Mouse (Mus musculus) kidney, postnatal 14 days (tissue): ENCODE measurements around the gene Zfp942.

Experiments used
- DNase-seq: peaks from one replicate; pipeline ENCODE4 v3.0.0; 2022; ENCODE audit warnings: mixed read lengths

Gene Zfp942

DNA sequence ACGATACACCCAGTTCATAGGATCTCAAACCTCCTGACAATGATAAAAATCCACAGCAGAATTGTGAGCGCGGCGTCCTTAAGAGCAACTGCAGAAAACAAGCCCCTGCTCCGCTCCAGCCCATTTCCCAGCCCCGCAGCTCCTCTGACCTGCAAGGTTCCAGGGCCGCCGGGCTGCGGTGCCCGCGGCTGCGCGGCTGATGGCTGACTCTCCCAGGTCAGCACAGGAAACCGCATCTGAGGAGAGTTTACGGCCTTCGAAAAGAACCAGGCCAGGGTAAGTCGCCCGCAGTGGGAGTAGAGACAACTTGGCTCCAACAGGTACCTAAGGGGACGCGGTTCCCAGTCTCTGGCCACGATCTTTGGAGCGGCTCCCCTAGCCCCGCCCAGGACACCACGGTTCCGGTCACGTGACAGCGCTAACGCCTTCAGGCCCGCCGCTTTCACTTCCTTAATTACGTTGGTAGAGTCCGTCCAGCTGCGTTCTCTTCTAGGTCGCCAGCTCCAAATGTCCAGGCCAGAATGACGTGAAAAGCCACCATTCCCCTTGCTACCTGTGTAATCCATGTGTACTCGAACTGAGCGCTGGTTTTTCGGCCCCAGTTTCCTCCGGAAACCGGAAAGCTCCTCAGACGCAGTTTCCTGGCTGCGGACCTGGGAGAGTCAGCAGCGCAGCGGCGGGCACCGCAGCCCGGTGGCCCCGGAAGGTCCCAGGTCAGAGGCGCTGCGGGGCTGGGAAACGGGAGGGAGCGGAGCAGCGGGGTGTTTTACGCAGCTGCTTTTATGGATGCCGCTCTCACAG is at the start of gene Zfp942, which contains the start of gene Zfp943:
TSS of gene Zfp942 (minus strand) at position 358 of the 801 bp plus-strand sequence.
TSS of gene Zfp943 (plus strand) at position 446 of the 801 bp plus-strand sequence.
- DNase-seq = peak; percentile 80

GRCm38 (mm10) chr17:21963302-21963701 is 1.0 kb upstream of the Zfp942 start:
- no peak for DNase-seq

GRCm38 (mm10) chr17:21909456-21910052 is 52.7 kb downstream of the Zfp942 start, which contains the start of gene Zfp995:
TSS of gene Zfp995 (minus strand) at chr17:21909926.
- DNase-seq = peak; percentile 76

DNA sequence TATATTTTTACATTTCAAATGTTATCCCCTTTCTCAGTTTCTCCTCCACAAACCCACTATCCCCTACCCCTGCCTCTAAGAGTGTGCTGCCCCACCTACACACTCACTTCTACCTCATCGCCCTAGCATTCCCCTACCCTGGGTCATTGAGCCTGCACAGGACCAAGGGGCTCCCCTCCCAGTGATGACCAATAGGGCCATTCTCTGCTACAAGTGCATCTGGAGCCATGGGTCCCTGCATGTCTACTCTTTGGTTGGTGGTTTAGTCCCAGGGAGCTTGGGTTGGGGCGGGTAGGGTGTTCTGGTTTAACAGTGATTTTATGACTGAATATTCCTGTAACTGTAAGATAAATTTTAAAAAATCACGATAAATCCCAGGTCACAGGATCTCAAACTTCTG is 53.2 kb downstream of the Zfp942 start:
- DNase-seq = peak; percentile 2
